Mouse (Mus musculus) cerebellum, postnatal 4 days (tissue): ENCODE measurements at regions not wholly inside any gene's neighbourhood (a gene's known extent, or its start where the extent isn't known, plus 50 kb on each side); places are given as distances from the start of the nearest gene placed in this dataset.

Experiments used
- DNase-seq, 2 experiments: peaks; one replicate each; pipeline ENCODE4 v3.0.0; 2022; ENCODE audit warnings: low spot score in 2 of 2, mixed read lengths in 1 of 2

- DNase-seq, result no peak
Measured at GRCm38 (mm10) chr3:61064720-61065119, 62.1 kb downstream of the P2ry1 start.

GRCm38 (mm10) chr3:61067067-61067466 lies 64.5 kb downstream of the P2ry1 start:
- no peak for DNase-seq

GRCm38 (mm10) chr3:61068229-61068628 lies 65.6 kb downstream of the P2ry1 start:
- DNase-seq, result no peak

GRCm38 (mm10) chr3:61071041-61071440 lies 68.4 kb downstream of the P2ry1 start:
- DNase-seq, result no peak

GRCm38 (mm10) chr3:61072330-61072729 lies 69.7 kb downstream of the P2ry1 start:
- DNase-seq, result no peak

- DNase-seq, result no peak
Measured at GRCm38 (mm10) chr3:61073103-61073502, 70.5 kb downstream of the P2ry1 start.

GRCm38 (mm10) chr3:61073806-61074205 lies 71.2 kb downstream of the P2ry1 start:
- DNase-seq, result no peak

- DNase-seq, result no peak
Measured at GRCm38 (mm10) chr3:61075839-61076238, 73.2 kb downstream of the P2ry1 start.

- no peak for DNase-seq
Measured at GRCm38 (mm10) chr3:61089931-61090330, 87.3 kb downstream of the P2ry1 start.

GRCm38 (mm10) chr3:61092031-61092430 lies 89.4 kb downstream of the P2ry1 start:
- DNase-seq, result no peak

- DNase-seq, result no peak
Measured at GRCm38 (mm10) chr3:61116364-61116763, 113.8 kb downstream of the P2ry1 start.

GRCm38 (mm10) chr3:61133096-61133495 lies 130.5 kb downstream of the P2ry1 start:
- no peak for DNase-seq

GRCm38 (mm10) chr3:61154087-61154486 lies 151.5 kb downstream of the P2ry1 start:
- no peak for DNase-seq

- DNase-seq, result no peak
Measured at GRCm38 (mm10) chr3:61159811-61160210, 157.2 kb downstream of the P2ry1 start.

- no peak for DNase-seq
Measured at GRCm38 (mm10) chr3:61161384-61161783, 158.8 kb downstream of the P2ry1 start.

- DNase-seq, result peak in 1 of 2 experiments; percentile 2
Measured at GRCm38 (mm10) chr3:61185789-61186188, 175.6 kb upstream of the Rap2b start.

- DNase-seq, result no peak
Measured at GRCm38 (mm10) chr3:61188662-61189061, 172.8 kb upstream of the Rap2b start.

- DNase-seq, result no peak
Measured at GRCm38 (mm10) chr3:61216562-61216961, 144.9 kb upstream of the Rap2b start.

GRCm38 (mm10) chr3:61224505-61224904 lies 136.9 kb upstream of the Rap2b start:
- DNase-seq, result no peak

- DNase-seq, result no peak
Measured at GRCm38 (mm10) chr3:61225054-61225453, 136.4 kb upstream of the Rap2b start.

- DNase-seq, result no peak
Measured at GRCm38 (mm10) chr3:61241380-61241779, 120.1 kb upstream of the Rap2b start.

- peak in 1 of 2 experiments; percentile 20 for DNase-seq
Measured at GRCm38 (mm10) chr3:61243876-61244527, 117.4 kb upstream of the Rap2b start.

- no peak for DNase-seq
Measured at GRCm38 (mm10) chr3:61246429-61246828, 115.0 kb upstream of the Rap2b start.

GRCm38 (mm10) chr3:61247344-61247743 lies 114.1 kb upstream of the Rap2b start:
- DNase-seq, result no peak
